Mouse (Mus musculus): ENCODE results near the gene Rpgr. TPM values are rescaled to one million over a fixed set of nuclear protein-coding genes. Genes with fewer than 3 reads are reported as not detected.
A peak's percentile ranks its signal among the peaks of the same experiment; 100 is the strongest.

Rpgr gene
- polyA plus RNA-seq (2012; rRNA removed), result 0.25 and 0.47 TPM in 2 replicates

- Histone ChIP-seq H3K27me3 (ENCODE audit: control insufficient read depth, insufficient read depth, low read length) (no peaks in the 10 kb centered on the region), H3K4me3 (ENCODE audit: extremely low read depth, insufficient read depth, insufficient read length) (peak within 1 kb of the TSS; percentile 83), H3K36me3 (ENCODE audit: control insufficient read depth, insufficient read depth, low read length) (no peaks in the 10 kb centered on the region), H3K27ac (ENCODE audit: insufficient read depth, low read length) (peak within 1 kb of the TSS; percentile 76), H3K4me1 (ENCODE audit: control insufficient read depth, insufficient read depth, insufficient read length) (no peaks in the 10 kb centered on the region)
- WGBS, result 21% methylated on average over 47 of the region's 47 CpGs
- TF ChIP-seq CTCF (IDR thresholded peaks at IDR 0.05; ENCODE audit: extremely low read depth, insufficient read depth, insufficient read length, insufficient replicate concordance) (peak; percentile 51; the same call in 1 of the 2 replicates), POLR2A (IDR thresholded peaks at IDR 0.05; ENCODE audit: low read depth, low read length) (no peak)
- peak; percentile 80 to 83 for DNase-seq (ENCODE audit: low read depth in 1 of 2, low spot score in 2 of 2)
Observed at GRCm38 (mm10) chrX:10216410-10216949, at the start of gene Rpgr. TSS of gene Rpgr (minus strand) at chrX:10216920.

- H3K27me3 ChIP-seq (ENCODE audit: control insufficient read depth, insufficient read depth, low read length), result no peaks in the 10 kb centered on the region
- WGBS, result 79% methylated on average over 5 of the region's 5 CpGs
- no peak overlapping the region for H3K4me3 ChIP-seq (ENCODE audit: extremely low read depth, insufficient read depth, insufficient read length)
- H3K4me1 ChIP-seq (ENCODE audit: control insufficient read depth, insufficient read depth, insufficient read length), result no peaks in the 10 kb centered on the region
- no peak for DNase-seq (ENCODE audit: low read depth in 1 of 2, low spot score in 2 of 2)
- no peaks in the 10 kb centered on the region for H3K36me3 ChIP-seq (ENCODE audit: control insufficient read depth, insufficient read depth, low read length)
- no peak overlapping the region for H3K27ac ChIP-seq (ENCODE audit: insufficient read depth, low read length)
- no peak for TF ChIP-seq CTCF (IDR thresholded peaks at IDR 0.05; ENCODE audit: extremely low read depth, insufficient read depth, insufficient read length, insufficient replicate concordance)
- no peak for TF ChIP-seq POLR2A (IDR thresholded peaks at IDR 0.05; ENCODE audit: low read depth, low read length)
Observed at GRCm38 (mm10) chrX:10258260-10258659, 41.5 kb upstream of the Rpgr start.

DNA sequence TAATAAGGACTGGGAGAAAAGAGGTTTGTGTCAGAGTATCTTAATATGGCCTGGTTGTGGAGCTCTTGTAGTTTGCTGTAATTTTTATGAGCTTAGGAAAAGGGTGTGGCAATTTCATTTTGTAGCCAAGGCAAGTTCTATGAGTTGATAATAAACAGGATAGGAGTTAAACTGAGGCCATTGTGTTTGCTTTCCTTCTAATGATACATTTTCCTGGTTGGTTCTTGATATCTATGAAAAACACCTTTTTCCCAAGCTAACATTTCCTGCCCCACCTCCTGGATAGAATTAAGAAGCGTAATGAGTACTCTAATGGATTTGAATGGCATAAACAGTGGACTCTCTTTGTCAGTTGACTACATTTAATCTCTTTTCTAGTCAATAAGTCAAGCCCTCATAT lies 41.1 kb upstream of the Rpgr start:
- Histone ChIP-seq H3K4me3 (ENCODE audit: extremely low read depth, insufficient read depth, insufficient read length) (no peak overlapping the region), H3K27ac (ENCODE audit: insufficient read depth, low read length) (no peak overlapping the region), H3K36me3 (ENCODE audit: control insufficient read depth, insufficient read depth, low read length) (no peaks in the 10 kb centered on the region), H3K4me1 (ENCODE audit: control insufficient read depth, insufficient read depth, insufficient read length) (no peaks in the 10 kb centered on the region), H3K27me3 (ENCODE audit: control insufficient read depth, insufficient read depth, low read length) (no peaks in the 10 kb centered on the region)
- TF ChIP-seq CTCF (IDR thresholded peaks at IDR 0.05; ENCODE audit: extremely low read depth, insufficient read depth, insufficient read length, insufficient replicate concordance) (no peak), POLR2A (IDR thresholded peaks at IDR 0.05; ENCODE audit: low read depth, low read length) (no peak)
- DNase-seq (ENCODE audit: low read depth in 1 of 2, low spot score in 2 of 2), result no peak
- WGBS, result 76% methylated on average over 1 of the region's 1 CpGs

DNA sequence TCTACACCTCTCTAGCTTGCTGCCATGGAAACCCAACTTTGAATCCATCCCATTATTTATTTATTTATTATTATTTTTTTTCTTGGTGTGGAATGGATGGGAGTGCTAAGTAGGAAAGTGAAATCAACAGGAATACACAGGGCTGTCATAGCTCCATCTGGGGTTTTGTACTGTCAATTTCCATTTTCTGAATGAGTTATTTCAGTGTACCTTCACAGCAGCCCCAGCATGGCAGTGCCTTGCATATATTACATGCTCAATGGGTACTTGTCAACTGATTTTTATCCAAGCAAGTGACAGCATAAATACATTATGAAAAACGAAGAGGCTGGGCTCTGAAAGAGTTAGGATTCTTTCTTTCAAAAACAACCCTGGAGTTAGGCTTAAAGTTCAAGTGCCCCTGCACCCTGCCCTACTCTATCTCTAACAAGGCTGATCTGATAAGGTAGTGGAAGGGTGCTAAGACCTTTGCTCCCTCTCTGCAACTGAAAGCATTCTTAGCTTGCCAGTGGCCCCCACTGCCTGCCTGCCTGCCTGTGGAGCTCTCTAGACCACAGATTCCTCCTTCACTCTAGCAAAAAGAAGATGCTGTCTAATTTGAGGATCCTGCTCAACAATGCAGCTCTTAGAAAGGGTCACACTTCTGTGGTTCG lies 35.3 kb upstream of the Rpgr start, which contains the start of gene Otc:
Otc (plus strand) TSS at position 454 of the 653 bp plus-strand sequence.
- no peak for TF ChIP-seq POLR2A (IDR thresholded peaks at IDR 0.05; ENCODE audit: low read depth, low read length)
- TF ChIP-seq CTCF (IDR thresholded peaks at IDR 0.05; ENCODE audit: extremely low read depth, insufficient read depth, insufficient read length, insufficient replicate concordance), result no peak
- no peak within 1 kb of the TSS for H3K4me3 ChIP-seq (ENCODE audit: extremely low read depth, insufficient read depth, insufficient read length)
- H3K4me1 ChIP-seq (ENCODE audit: control insufficient read depth, insufficient read depth, insufficient read length), result no peaks in the 10 kb centered on the region
- no peaks in the 10 kb centered on the region for H3K36me3 ChIP-seq (ENCODE audit: control insufficient read depth, insufficient read depth, low read length)
- DNase-seq (ENCODE audit: low read depth in 1 of 2, low spot score in 2 of 2), result no peak
- H3K27ac ChIP-seq (ENCODE audit: insufficient read depth, low read length), result no peak within 1 kb of the TSS
- WGBS, result 52% methylated on average over 2 of the region's 2 CpGs
- H3K27me3 ChIP-seq (ENCODE audit: control insufficient read depth, insufficient read depth, low read length), result no peaks in the 10 kb centered on the region

GRCm38 (mm10) chrX:10251357-10251756 lies 34.6 kb upstream of the Rpgr start:
- Histone ChIP-seq H3K27me3 (ENCODE audit: control insufficient read depth, insufficient read depth, low read length) (no peaks in the 10 kb centered on the region), H3K36me3 (ENCODE audit: control insufficient read depth, insufficient read depth, low read length) (no peaks in the 10 kb centered on the region), H3K4me1 (ENCODE audit: control insufficient read depth, insufficient read depth, insufficient read length) (no peaks in the 10 kb centered on the region), H3K4me3 (ENCODE audit: extremely low read depth, insufficient read depth, insufficient read length) (no peak overlapping the region), H3K27ac (ENCODE audit: insufficient read depth, low read length) (no peak overlapping the region)
- no peak for DNase-seq (ENCODE audit: low read depth in 1 of 2, low spot score in 2 of 2)
- TF ChIP-seq CTCF (IDR thresholded peaks at IDR 0.05; ENCODE audit: extremely low read depth, insufficient read depth, insufficient read length, insufficient replicate concordance), result no peak
- no peak for TF ChIP-seq POLR2A (IDR thresholded peaks at IDR 0.05; ENCODE audit: low read depth, low read length)

GRCm38 (mm10) chrX:10243916-10244315 lies 27.2 kb upstream of the Rpgr start:
- H3K27me3 ChIP-seq (ENCODE audit: control insufficient read depth, insufficient read depth, low read length), result no peaks in the 10 kb centered on the region
- 76% methylated on average over 3 of the region's 3 CpGs for WGBS
- H3K27ac ChIP-seq (ENCODE audit: insufficient read depth, low read length), result no peak overlapping the region
- TF ChIP-seq CTCF (IDR thresholded peaks at IDR 0.05; ENCODE audit: extremely low read depth, insufficient read depth, insufficient read length, insufficient replicate concordance) (no peak), POLR2A (IDR thresholded peaks at IDR 0.05; ENCODE audit: low read depth, low read length) (no peak)
- DNase-seq (ENCODE audit: low read depth in 1 of 2, low spot score in 2 of 2), result no peak
- H3K36me3 ChIP-seq (ENCODE audit: control insufficient read depth, insufficient read depth, low read length), result no peaks in the 10 kb centered on the region
- H3K4me1 ChIP-seq (ENCODE audit: control insufficient read depth, insufficient read depth, insufficient read length), result no peaks in the 10 kb centered on the region
- H3K4me3 ChIP-seq (ENCODE audit: extremely low read depth, insufficient read depth, insufficient read length), result no peak overlapping the region

GRCm38 (mm10) chrX:10239515-10239914 lies 22.8 kb upstream of the Rpgr start:
- H3K36me3 ChIP-seq (ENCODE audit: control insufficient read depth, insufficient read depth, low read length), result no peaks in the 10 kb centered on the region
- no peak for DNase-seq (ENCODE audit: low read depth in 1 of 2, low spot score in 2 of 2)

More at GRCm38 (mm10) chrX:10239515-10239914, 22.8 kb upstream of the Rpgr start:
- WGBS, result 83% methylated on average over 4 of the region's 4 CpGs
- Histone ChIP-seq H3K4me1 (ENCODE audit: control insufficient read depth, insufficient read depth, insufficient read length) (no peaks in the 10 kb centered on the region), H3K4me3 (ENCODE audit: extremely low read depth, insufficient read depth, insufficient read length) (no peak overlapping the region), H3K27ac (ENCODE audit: insufficient read depth, low read length) (no peak overlapping the region), H3K27me3 (ENCODE audit: control insufficient read depth, insufficient read depth, low read length) (no peaks in the 10 kb centered on the region)
- TF ChIP-seq CTCF (IDR thresholded peaks at IDR 0.05; ENCODE audit: extremely low read depth, insufficient read depth, insufficient read length, insufficient replicate concordance), result no peak
- TF ChIP-seq POLR2A (IDR thresholded peaks at IDR 0.05; ENCODE audit: low read depth, low read length), result no peak
